Mouse (Mus musculus): Measurements from ENCODE around the gene Nagpa.
"Not testable (repeated sequence)": the region's sequence is repeated elsewhere in the genome, so short reads cannot be mapped to it uniquely, and the experiment has no call there.

Nagpa gene

GRCm38 (mm10) chr16:5203668-5204433 is at the start of gene Nagpa:
Gene Nagpa, minus strand, starts transcription at chr16:5204012.
- DNase-seq (ENCODE audit: low spot score) = peak; percentile 81

GRCm38 (mm10) chr16:5252260-5252659 is 48.4 kb upstream of the Nagpa start:
- no peak for DNase-seq (ENCODE audit: low spot score)

- DNase-seq (ENCODE audit: low spot score) = no peak
These were observed 47.1 kb upstream of the Nagpa start for GRCm38 (mm10) chr16:5250891-5251290.

GRCm38 (mm10) chr16:5244411-5244810 is 40.6 kb upstream of the Nagpa start:
- DNase-seq (ENCODE audit: low spot score) = peak; percentile 43

GRCm38 (mm10) chr16:5242882-5243281 is 39.1 kb upstream of the Nagpa start:
- no peak for DNase-seq (ENCODE audit: low spot score)

- DNase-seq (ENCODE audit: low spot score) = no peak
These were observed 38.5 kb upstream of the Nagpa start for GRCm38 (mm10) chr16:5242355-5242754.

GRCm38 (mm10) chr16:5233418-5234313 is 29.9 kb upstream of the Nagpa start, which contains the start of gene Alg1:
Gene Alg1, plus strand, starts transcription at chr16:5233621.
- DNase-seq (ENCODE audit: low spot score) = peak; percentile 93

GRCm38 (mm10) chr16:5232982-5233381 is 29.2 kb upstream of the Nagpa start:
- DNase-seq (ENCODE audit: low spot score) = no peak

- DNase-seq (ENCODE audit: low spot score) = not testable (repeated sequence)
These were observed 24.3 kb upstream of the Nagpa start for GRCm38 (mm10) chr16:5228103-5228502.

GRCm38 (mm10) chr16:5227501-5227900 is 23.7 kb upstream of the Nagpa start:
- not testable (repeated sequence) for DNase-seq (ENCODE audit: low spot score)

GRCm38 (mm10) chr16:5226534-5226933 is 22.7 kb upstream of the Nagpa start:
- DNase-seq (ENCODE audit: low spot score) = not testable (repeated sequence)

- DNase-seq (ENCODE audit: low spot score) = no peak
These were observed 18.3 kb upstream of the Nagpa start, which contains the start of gene AU021092 for GRCm38 (mm10) chr16:5222140-5222539. Gene AU021092, minus strand, starts transcription at chr16:5222299.

- no peak for DNase-seq (ENCODE audit: low spot score)
These were observed 17.6 kb upstream of the Nagpa start for GRCm38 (mm10) chr16:5221403-5221802.

- DNase-seq (ENCODE audit: low spot score) = no peak
These were observed 13.7 kb upstream of the Nagpa start for GRCm38 (mm10) chr16:5217341-5218133.

- no peak for DNase-seq (ENCODE audit: low spot score)
These were observed 12.9 kb upstream of the Nagpa start for GRCm38 (mm10) chr16:5216686-5217085.

GRCm38 (mm10) chr16:5214126-5214525 is 10.3 kb upstream of the Nagpa start:
- DNase-seq (ENCODE audit: low spot score) = no peak

- DNase-seq (ENCODE audit: low spot score) = no peak
These were observed 8.3 kb upstream of the Nagpa start for GRCm38 (mm10) chr16:5212150-5212549.

- no peak for DNase-seq (ENCODE audit: low spot score)
These were observed 6.6 kb upstream of the Nagpa start for GRCm38 (mm10) chr16:5210365-5210764.

GRCm38 (mm10) chr16:5206051-5206450 is 2.2 kb upstream of the Nagpa start:
- DNase-seq (ENCODE audit: low spot score) = no peak

- no peak for DNase-seq (ENCODE audit: low spot score)
These were observed 1.7 kb upstream of the Nagpa start for GRCm38 (mm10) chr16:5205431-5205970.

- DNase-seq (ENCODE audit: low spot score) = peak; percentile 11
These were observed 612 bp downstream of the Nagpa start for GRCm38 (mm10) chr16:5203200-5203599.

GRCm38 (mm10) chr16:5202681-5203080 is 1.1 kb downstream of the Nagpa start:
- peak; percentile 37 for DNase-seq (ENCODE audit: low spot score)
